Mouse (Mus musculus): Measurements from ENCODE around the gene Napb. TPM values are rescaled to one million over a fixed set of nuclear protein-coding genes. Genes with fewer than 3 reads are reported as not detected.

The Napb gene
- polyA plus RNA-seq, 1 experiment from 2014 or later, result 5.5 TPM

GRCm38 (mm10) chr2:148681461-148681891 lies 50.8 kb downstream of the Napb start:
- 4% methylated on average over 17 of the region's 17 CpGs for WGBS
- DNase-seq (ENCODE audit: low spot score) (no peak), ATAC-seq (replicated peaks; ENCODE audit: low FRiP score, low TSS enrichment, low read depth) (peak; percentile 72)
- Histone ChIP-seq H3K27ac (ENCODE audit: low read depth) (peak overlapping the region; percentile 90; the same call in 1 of the 2 replicates), H3K36me3 (ENCODE audit: control insufficient read depth, insufficient read depth, low read length) (peaks cover 36% of the 10 kb centered on the region), H3K9me3 (ENCODE audit: control insufficient read depth, low read length) (no peaks in the 10 kb centered on the region), H3K9ac (ENCODE audit: low read length) (peak overlapping the region; percentile 76), H3K4me3 (ENCODE audit: low read depth, low read length) (peak overlapping the region; percentile 78), H3K27me3 (replicated peaks; ENCODE audit: control insufficient read depth, insufficient read depth, low read length) (no peaks in the 10 kb centered on the region), H3K4me2 (ENCODE audit: low read length) (peak overlapping the region; percentile 92), H3K4me1 (replicated peaks; ENCODE audit: control insufficient read depth, insufficient read depth, low read length) (peaks cover 26% of the 10 kb centered on the region)

GRCm38 (mm10) chr2:148680775-148681291 lies 51.4 kb downstream of the Napb start, which contains the start of gene Gzf1:
Gene Gzf1, plus strand, starts transcription at chr2:148681023.
- Histone ChIP-seq H3K4me3 (ENCODE audit: low read depth, low read length) (peak within 1 kb of the TSS; percentile 78), H3K9ac (ENCODE audit: low read length) (peak within 1 kb of the TSS; percentile 76), H3K36me3 (ENCODE audit: control insufficient read depth, insufficient read depth, low read length) (peaks cover 36% of the 10 kb centered on the region), H3K9me3 (ENCODE audit: control insufficient read depth, low read length) (no peaks in the 10 kb centered on the region), H3K4me2 (ENCODE audit: low read length) (peak within 1 kb of the TSS; percentile 92), H3K27me3 (replicated peaks; ENCODE audit: control insufficient read depth, insufficient read depth, low read length) (no peaks in the 10 kb centered on the region), H3K27ac (ENCODE audit: low read depth) (peak within 1 kb of the TSS; percentile 90), H3K4me1 (replicated peaks; ENCODE audit: control insufficient read depth, insufficient read depth, low read length) (peaks cover 26% of the 10 kb centered on the region)
- ATAC-seq (replicated peaks; ENCODE audit: low FRiP score, low TSS enrichment, low read depth) (peak; percentile 93), DNase-seq (ENCODE audit: low spot score) (peak; percentile 97)
- WGBS, result under 1% methylated on average over 39 of the region's 39 CpGs

GRCm38 (mm10) chr2:148679346-148679745 lies 52.9 kb downstream of the Napb start:
- DNase-seq (ENCODE audit: low spot score) (peak; percentile 62), ATAC-seq (replicated peaks; ENCODE audit: low FRiP score, low TSS enrichment, low read depth) (peak; percentile 19; the same call in 1 of the 2 replicates)
- H3K9me3 ChIP-seq (ENCODE audit: control insufficient read depth, low read length), result no peaks in the 10 kb centered on the region
- peak overlapping the region; percentile 92 for H3K4me2 ChIP-seq (ENCODE audit: low read length)
- 0 out of 2 replicates have a peak overlapping the region, but pooled peaks have one; percentile 0 for H3K4me3 ChIP-seq (ENCODE audit: low read depth, low read length)
- peak overlapping the region; percentile 90 for H3K27ac ChIP-seq (ENCODE audit: low read depth)
- H3K27me3 ChIP-seq (replicated peaks; ENCODE audit: control insufficient read depth, insufficient read depth, low read length), result no peaks in the 10 kb centered on the region
- H3K9ac ChIP-seq (ENCODE audit: low read length), result no peak overlapping the region
- 7% methylated on average over 9 of the region's 9 CpGs for WGBS
- H3K36me3 ChIP-seq (ENCODE audit: control insufficient read depth, insufficient read depth, low read length), result peaks cover 37% of the 10 kb centered on the region
- peaks cover 28% of the 10 kb centered on the region for H3K4me1 ChIP-seq (replicated peaks; ENCODE audit: control insufficient read depth, insufficient read depth, low read length)

GRCm38 (mm10) chr2:148677801-148678200 lies 54.5 kb downstream of the Napb start:
- DNase-seq (ENCODE audit: low spot score) (peak; percentile 89), ATAC-seq (replicated peaks; ENCODE audit: low FRiP score, low TSS enrichment, low read depth) (0 out of 2 replicates have a peak, but pooled peaks have one; percentile 3)
- H3K27me3 ChIP-seq (replicated peaks; ENCODE audit: control insufficient read depth, insufficient read depth, low read length), result no peaks in the 10 kb centered on the region
- H3K9ac ChIP-seq (ENCODE audit: low read length), result peak overlapping the region; percentile 22; the same call in 1 of the 2 replicates
- peaks cover 28% of the 10 kb centered on the region for H3K36me3 ChIP-seq (ENCODE audit: control insufficient read depth, insufficient read depth, low read length)
- H3K4me2 ChIP-seq (ENCODE audit: low read length), result peak overlapping the region; percentile 41
- peak overlapping the region; percentile 25 for H3K4me3 ChIP-seq (ENCODE audit: low read depth, low read length)
- no peaks in the 10 kb centered on the region for H3K9me3 ChIP-seq (ENCODE audit: control insufficient read depth, low read length)
- peaks cover 38% of the 10 kb centered on the region for H3K4me1 ChIP-seq (replicated peaks; ENCODE audit: control insufficient read depth, insufficient read depth, low read length)
- WGBS, result 12% methylated on average over 26 of the region's 26 CpGs
- H3K27ac ChIP-seq (ENCODE audit: low read depth), result peak overlapping the region; percentile 44; the same call in 1 of the 2 replicates

- WGBS, result 1% methylated on average over 58 of the region's 58 CpGs
- peak within 1 kb of the TSS; percentile 55; the same call in 1 of the 2 replicates for H3K27ac ChIP-seq (ENCODE audit: low read depth)
- peaks cover 28% of the 10 kb centered on the region for H3K36me3 ChIP-seq (ENCODE audit: control insufficient read depth, insufficient read depth, low read length)
- H3K9me3 ChIP-seq (ENCODE audit: control insufficient read depth, low read length), result no peaks in the 10 kb centered on the region
- peak within 1 kb of the TSS; percentile 62 for H3K4me3 ChIP-seq (ENCODE audit: low read depth, low read length)
- H3K4me2 ChIP-seq (ENCODE audit: low read length), result peak within 1 kb of the TSS; percentile 76
- H3K9ac ChIP-seq (ENCODE audit: low read length), result peak within 1 kb of the TSS; percentile 76
- peak; percentile 100 for DNase-seq (ENCODE audit: low spot score)
- peak; percentile 100 for ATAC-seq (replicated peaks; ENCODE audit: low FRiP score, low TSS enrichment, low read depth)
- H3K4me1 ChIP-seq (replicated peaks; ENCODE audit: control insufficient read depth, insufficient read depth, low read length), result peaks cover 15% of the 10 kb centered on the region; the same call in 1 of the 2 replicates
- H3K27me3 ChIP-seq (replicated peaks; ENCODE audit: control insufficient read depth, insufficient read depth, low read length), result no peaks in the 10 kb centered on the region
Observed at GRCm38 (mm10) chr2:148672199-148673096, 59.8 kb downstream of the Napb start, which contains the start of gene Nxt1. Gene Nxt1, plus strand, starts transcription at chr2:148672601.

- Histone ChIP-seq H3K4me1 (replicated peaks; ENCODE audit: control insufficient read depth, insufficient read depth, low read length) (no peaks in the 10 kb centered on the region), H3K27ac (ENCODE audit: low read depth) (no peak overlapping the region), H3K4me2 (ENCODE audit: low read length) (no peak overlapping the region), H3K27me3 (replicated peaks; ENCODE audit: control insufficient read depth, insufficient read depth, low read length) (no peaks in the 10 kb centered on the region), H3K36me3 (ENCODE audit: control insufficient read depth, insufficient read depth, low read length) (no peaks in the 10 kb centered on the region), H3K9me3 (ENCODE audit: control insufficient read depth, low read length) (no peaks in the 10 kb centered on the region), H3K9ac (ENCODE audit: low read length) (no peak overlapping the region), H3K4me3 (ENCODE audit: low read depth, low read length) (no peak overlapping the region)
- DNase-seq (ENCODE audit: low spot score), result no peak
- 95% methylated on average over 1 of the region's 1 CpGs for WGBS
- no peak for ATAC-seq (replicated peaks; ENCODE audit: low FRiP score, low TSS enrichment, low read depth)
Observed at GRCm38 (mm10) chr2:148663458-148663857, 68.8 kb downstream of the Napb start.

GRCm38 (mm10) chr2:148654961-148655360 lies 77.3 kb downstream of the Napb start:
- no peaks in the 10 kb centered on the region for H3K27me3 ChIP-seq (replicated peaks; ENCODE audit: control insufficient read depth, insufficient read depth, low read length)
- no peak overlapping the region for H3K4me2 ChIP-seq (ENCODE audit: low read length)
- H3K4me1 ChIP-seq (replicated peaks; ENCODE audit: control insufficient read depth, insufficient read depth, low read length), result no peaks in the 10 kb centered on the region
- no peaks in the 10 kb centered on the region for H3K36me3 ChIP-seq (ENCODE audit: control insufficient read depth, insufficient read depth, low read length)
- under 1% methylated on average over 3 of the region's 3 CpGs for WGBS
- DNase-seq (ENCODE audit: low spot score), result peak; percentile 63
- 0 out of 2 replicates have a peak, but pooled peaks have one; percentile 66 for ATAC-seq (replicated peaks; ENCODE audit: low FRiP score, low TSS enrichment, low read depth)
- no peak overlapping the region for H3K9ac ChIP-seq (ENCODE audit: low read length)
- H3K27ac ChIP-seq (ENCODE audit: low read depth), result no peak overlapping the region
- H3K4me3 ChIP-seq (ENCODE audit: low read depth, low read length), result no peak overlapping the region
- H3K9me3 ChIP-seq (ENCODE audit: control insufficient read depth, low read length), result no peaks in the 10 kb centered on the region

- Histone ChIP-seq H3K27ac (ENCODE audit: low read depth) (no peak overlapping the region), H3K36me3 (ENCODE audit: control insufficient read depth, insufficient read depth, low read length) (no peaks in the 10 kb centered on the region), H3K9ac (ENCODE audit: low read length) (no peak overlapping the region), H3K4me1 (replicated peaks; ENCODE audit: control insufficient read depth, insufficient read depth, low read length) (no peaks in the 10 kb centered on the region), H3K9me3 (ENCODE audit: control insufficient read depth, low read length) (no peaks in the 10 kb centered on the region), H3K27me3 (replicated peaks; ENCODE audit: control insufficient read depth, insufficient read depth, low read length) (no peaks in the 10 kb centered on the region), H3K4me3 (ENCODE audit: low read depth, low read length) (no peak overlapping the region), H3K4me2 (ENCODE audit: low read length) (no peak overlapping the region)
- DNase-seq (ENCODE audit: low spot score) (no peak), ATAC-seq (replicated peaks; ENCODE audit: low FRiP score, low TSS enrichment, low read depth) (no peak)
- 44% methylated on average over 3 of the region's 3 CpGs for WGBS
Observed at GRCm38 (mm10) chr2:148650587-148651357, 81.5 kb downstream of the Napb start.
